Mouse (Mus musculus) lung, postnatal 4 days (tissue): Measurements from ENCODE around the gene Clic6.
A peak's percentile ranks its signal among the peaks of the same experiment; 100 is the strongest.
"Not testable (repeated sequence)": the region's sequence is repeated elsewhere in the genome, so short reads cannot be mapped to it uniquely, and the experiment has no call there.

Experiments used
- DNase-seq, 2 experiments: peaks; one replicate each; pipeline ENCODE4 v3.0.0; 2021

The Clic6 gene

DNA sequence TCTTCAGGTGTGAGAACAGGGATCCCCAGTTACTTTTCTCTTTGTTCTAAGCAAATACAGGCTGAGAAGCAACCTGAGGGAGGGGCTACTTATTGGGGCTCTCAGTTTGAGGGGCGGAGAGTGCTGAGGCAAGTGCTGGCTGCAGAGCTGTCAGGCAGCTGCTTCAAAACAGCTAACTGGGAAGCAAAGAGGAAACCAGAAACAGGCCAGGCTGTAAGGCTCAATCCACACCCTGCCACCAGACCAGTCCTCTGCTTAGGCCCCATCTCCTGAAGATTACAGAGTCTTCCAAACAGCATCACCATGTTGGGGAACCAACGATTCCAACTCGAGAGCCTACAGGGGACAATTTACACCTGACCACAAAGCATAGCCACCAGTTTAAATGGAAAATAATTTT lies 12.6 kb upstream of the Clic6 start:
- DNase-seq = peak; percentile 39 to 76

DNA sequence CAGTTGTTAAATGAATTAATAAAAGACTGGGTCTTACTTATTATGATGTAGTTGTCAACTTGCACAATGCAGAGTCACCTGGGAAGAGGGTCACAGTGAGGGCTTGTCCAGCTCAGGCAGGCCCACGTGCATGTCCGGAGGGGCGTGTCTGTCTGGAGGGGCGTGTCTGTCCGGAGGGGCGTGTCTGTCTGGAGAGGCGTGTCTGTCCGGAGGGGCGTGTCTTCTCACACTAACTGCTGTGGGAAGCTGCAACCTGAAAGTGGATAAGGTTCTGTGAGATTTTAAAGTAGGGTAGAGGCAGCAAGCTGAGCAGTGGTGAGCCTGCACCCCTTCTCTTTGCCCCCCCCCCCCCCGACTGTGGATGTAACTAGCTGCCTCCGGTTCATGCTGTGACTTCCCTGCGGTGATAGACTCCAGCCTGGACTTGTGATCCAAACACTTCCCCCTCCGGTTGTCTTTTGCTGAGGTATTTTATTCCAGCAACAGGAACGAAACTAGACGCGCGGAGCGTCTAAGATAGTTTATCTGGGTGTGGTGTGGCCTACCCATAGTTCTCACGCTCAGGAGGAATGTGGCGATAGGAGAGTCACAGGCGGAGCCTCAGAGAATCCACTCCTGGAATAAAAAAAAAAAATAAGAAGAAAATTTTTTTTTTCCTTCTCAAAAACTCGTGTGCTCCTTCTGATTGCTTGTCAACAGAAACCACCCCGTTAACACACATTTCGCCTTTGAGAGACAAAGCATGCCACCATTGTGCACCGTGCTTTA lies 10.3 kb upstream of the Clic6 start:
- DNase-seq = peak; percentile 61 to 67

DNA sequence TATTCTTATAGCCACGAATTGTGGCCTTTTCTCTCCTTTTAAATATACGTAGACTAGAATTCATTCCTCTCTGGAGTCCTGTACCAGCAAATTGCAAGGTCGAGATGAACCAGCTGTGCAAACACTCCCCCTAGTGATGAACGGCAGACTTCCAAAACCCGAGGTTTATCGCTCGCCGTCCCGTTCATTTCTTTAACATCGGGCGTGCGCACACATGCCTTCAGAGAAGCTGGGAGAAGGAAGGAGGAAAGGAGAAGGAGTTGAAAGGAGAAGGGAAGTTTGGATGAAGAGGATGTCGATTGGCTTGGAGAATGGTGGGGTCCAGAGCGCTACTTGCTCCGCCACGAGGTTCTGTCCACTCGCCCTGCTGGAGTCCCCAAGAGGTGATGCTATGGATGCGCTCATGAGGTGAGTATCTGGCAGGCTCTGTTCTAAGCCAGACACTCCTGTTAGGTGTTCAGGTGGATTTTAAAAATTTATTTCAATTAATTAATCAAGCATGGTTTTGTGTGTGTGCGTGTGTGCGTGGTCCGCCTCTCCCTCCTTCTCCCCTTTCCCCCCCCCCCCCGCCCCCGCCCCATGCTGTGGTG lies 6.9 kb upstream of the Clic6 start:
- peak; percentile 61 to 80 for DNase-seq

DNA sequence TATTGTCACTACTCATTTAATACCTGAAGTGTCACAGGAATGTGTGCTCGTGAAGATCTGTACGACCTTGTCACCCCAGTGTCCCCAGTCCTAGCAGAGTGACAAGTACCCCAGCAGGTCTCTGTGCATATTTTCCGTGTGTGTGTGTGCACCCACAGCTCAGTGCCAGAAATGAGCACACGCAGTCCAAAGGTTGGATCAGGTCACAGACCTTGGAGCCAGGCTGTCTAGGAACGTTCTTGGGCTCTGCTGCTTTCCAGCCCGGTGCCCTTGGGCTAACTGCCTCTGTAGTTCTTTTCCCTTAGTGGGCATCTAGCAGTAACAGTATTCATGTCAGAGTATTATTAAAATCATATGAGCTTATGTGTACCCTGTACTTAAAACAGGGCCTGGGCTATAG lies 1.6 kb downstream of the Clic6 start:
- no peak for DNase-seq

DNA sequence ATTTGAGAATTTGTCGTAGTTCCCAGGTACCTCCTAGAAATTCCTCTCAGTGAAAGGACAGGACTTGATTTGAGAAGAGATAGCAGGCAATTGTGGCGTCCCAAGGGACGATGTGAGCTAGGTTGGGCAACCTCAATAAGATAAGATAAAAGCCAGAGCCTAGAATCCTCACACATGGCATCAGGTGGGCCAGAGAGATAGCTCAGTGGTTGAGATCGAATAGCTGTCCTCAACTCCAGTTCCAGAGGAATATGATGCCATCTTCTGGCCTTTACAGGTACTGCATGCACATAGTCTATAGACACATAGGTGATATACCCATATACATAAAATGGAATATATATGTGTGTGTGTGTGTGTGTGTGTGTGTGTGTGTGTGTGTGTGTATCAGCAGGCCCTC lies 2.0 kb downstream of the Clic6 start:
- DNase-seq = peak in 1 of 2 experiments; percentile 57

DNA sequence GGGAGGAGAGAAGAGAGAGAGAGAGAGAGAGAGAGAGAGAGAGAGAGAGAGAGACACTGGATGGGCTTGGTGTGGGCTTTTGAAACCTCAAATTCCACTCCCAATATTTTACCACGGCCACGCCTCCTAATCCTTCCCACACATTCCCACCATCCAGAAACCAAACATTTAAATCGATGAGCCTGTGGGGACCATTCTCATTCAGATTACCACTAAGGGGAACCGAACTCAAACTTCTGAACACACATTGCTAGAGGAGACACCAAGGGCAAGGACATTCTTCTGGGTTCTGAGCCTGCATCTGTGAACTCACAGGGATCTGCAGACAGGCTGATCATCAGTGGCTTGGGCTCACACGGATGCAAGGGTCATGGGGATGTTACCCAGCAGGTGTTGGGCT lies 2.9 kb downstream of the Clic6 start:
- no peak for DNase-seq

DNA sequence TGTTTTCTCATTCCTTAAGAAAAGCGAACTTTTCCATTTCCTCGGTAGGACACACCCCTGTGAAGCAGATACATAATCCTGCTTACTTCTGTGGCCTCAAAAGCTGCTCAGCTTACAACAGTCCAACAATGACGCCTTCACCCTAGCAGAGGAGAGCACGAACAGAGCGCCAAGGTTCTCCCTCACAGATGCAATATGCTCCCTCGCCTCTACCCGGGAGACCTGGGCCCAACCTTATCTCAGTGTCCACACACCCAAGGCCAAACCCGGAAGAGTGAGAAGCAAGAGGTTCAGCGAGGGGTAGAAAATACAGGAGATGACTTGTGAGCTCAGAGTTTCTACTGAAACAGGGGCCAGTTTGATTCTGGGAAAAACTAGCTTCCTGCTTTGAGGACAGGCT lies 3.8 kb downstream of the Clic6 start:
- DNase-seq = no peak

DNA sequence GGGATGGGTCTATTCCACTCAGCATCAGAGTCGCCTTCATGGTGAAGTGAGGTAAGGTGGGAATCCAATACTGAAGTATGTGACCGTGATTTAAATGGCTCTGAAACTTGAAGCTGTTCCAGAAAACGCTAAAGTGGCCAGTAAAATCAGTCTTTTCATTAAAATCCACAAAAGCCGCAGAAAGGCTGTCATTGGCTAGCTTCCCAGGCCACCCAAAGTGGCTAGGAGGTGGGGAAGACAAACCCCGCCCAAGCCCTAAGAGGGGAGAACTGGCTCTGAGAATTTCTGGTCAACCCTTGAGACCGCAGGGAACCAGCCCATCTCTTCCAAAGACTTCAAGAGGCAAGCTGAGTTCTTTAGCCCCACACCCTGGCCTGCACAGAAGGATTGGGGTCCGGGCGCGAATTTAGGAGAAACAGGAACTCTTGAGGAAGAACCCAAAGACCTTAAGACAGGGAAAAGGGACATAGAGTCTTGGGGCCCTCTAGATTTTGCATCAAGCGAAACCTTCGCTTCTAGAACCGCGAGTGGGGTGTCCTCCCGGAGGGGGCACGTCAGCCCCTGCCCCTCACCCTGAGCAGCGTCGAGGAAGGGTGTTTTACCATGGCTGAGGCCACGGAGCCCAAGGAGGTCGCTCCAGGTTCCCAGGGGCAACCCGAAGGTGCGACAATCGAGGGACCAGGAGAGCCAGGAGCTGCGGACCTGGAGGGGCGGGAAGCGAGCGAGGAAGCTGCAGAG lies 12.5 kb downstream of the Clic6 start:
- peak in 1 of 2 experiments; percentile 45 for DNase-seq

DNA sequence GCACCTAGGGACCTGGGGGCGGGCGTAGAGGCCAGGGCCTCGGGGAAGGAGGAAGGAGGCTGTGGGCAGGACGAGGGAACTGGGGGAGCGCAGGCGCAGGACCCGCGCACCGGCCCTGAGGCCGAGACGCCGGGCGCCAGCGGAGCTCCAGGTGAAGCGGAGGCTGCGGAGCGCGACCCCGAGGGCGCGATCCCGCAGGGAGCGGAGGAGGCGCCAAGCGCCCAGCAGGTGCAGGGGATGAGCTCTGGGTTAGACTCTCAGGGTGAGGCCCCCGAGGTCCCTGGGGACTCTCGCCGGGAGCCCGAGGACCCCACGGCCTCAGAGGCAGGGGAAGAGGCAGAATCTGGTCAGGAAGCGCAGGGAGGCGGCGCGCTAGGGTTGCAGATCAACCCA lies 13.0 kb downstream of the Clic6 start:
- DNase-seq = peak; percentile 47 to 64

DNA sequence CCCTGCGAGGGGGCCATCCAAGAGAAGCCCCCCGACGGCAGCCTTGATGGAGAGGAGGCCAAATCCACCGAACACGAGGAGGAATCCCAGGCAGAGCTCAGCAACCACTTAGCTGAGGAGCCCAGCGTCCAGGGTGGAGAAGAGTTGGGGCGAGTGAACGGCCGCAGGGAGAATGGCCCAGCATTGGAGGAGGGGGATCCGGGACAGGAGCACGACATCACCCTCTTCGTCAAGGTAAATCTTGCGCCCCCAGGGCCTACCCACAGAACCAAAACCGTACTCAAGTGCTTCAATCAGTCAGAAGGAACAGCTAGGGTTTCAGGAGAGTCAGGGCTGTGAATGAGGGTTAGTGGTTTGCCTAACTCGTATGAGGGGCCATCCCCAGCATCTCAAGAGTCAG lies 13.8 kb downstream of the Clic6 start:
- no peak for DNase-seq

DNA sequence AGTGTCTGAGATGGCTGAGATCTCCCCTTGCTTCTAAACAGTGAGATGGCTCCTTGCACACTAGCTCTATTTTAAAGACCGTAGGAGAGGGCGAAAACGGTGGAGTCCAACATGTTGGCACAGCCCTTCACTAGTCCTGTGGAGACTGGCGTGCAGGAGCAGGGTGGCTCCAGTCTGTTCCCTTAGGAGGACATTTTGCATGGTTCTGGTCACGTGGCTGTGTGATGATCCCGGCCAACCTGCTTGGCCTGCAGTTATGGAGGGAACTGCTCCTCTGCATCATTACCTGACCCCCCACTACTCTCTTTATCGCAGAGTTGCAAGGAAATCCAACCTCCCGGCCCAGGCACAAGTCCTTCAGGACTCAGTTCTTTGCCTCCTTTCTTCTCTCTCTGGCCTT lies 15.0 kb downstream of the Clic6 start:
- no peak for DNase-seq

DNA sequence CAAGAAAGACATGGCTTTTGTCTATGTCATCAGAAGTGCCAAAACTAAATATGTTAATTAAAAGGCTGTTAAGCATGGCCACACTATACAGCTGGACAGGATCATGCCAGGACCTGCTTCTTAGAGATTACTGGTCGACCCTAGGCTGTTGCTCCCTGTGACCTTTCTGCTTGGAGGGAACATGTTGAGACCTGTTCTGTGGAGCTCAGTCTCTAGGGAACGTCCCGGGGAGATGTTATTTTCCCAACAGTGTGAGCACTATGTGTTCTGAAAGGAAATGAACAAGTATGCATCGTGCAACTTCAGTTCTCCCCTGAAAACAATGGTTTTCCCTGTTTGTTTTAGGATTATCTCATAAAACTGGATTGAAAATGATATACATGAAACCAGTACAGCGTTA lies 17.6 kb downstream of the Clic6 start:
- DNase-seq = no peak

DNA sequence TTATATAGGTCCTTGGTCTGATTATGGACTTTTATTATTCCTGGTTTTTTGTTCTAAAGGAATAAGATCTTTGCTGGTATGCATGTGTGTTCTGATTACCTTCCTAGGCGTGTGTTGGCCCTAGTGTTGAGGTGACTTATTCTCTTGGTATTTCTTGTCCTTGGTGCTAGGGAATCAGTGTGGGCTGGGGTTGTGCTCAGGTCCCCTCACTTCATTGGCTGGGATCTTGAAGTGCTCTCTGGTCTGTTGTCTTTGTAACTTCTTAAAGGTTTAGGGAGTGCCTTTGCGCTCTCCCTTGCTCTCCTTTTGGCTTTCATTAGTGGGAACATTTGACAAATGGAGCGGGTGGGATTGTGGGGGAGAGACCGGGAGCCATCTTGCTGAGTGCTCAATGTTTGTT lies 22.0 kb downstream of the Clic6 start:
- DNase-seq = no peak

DNA sequence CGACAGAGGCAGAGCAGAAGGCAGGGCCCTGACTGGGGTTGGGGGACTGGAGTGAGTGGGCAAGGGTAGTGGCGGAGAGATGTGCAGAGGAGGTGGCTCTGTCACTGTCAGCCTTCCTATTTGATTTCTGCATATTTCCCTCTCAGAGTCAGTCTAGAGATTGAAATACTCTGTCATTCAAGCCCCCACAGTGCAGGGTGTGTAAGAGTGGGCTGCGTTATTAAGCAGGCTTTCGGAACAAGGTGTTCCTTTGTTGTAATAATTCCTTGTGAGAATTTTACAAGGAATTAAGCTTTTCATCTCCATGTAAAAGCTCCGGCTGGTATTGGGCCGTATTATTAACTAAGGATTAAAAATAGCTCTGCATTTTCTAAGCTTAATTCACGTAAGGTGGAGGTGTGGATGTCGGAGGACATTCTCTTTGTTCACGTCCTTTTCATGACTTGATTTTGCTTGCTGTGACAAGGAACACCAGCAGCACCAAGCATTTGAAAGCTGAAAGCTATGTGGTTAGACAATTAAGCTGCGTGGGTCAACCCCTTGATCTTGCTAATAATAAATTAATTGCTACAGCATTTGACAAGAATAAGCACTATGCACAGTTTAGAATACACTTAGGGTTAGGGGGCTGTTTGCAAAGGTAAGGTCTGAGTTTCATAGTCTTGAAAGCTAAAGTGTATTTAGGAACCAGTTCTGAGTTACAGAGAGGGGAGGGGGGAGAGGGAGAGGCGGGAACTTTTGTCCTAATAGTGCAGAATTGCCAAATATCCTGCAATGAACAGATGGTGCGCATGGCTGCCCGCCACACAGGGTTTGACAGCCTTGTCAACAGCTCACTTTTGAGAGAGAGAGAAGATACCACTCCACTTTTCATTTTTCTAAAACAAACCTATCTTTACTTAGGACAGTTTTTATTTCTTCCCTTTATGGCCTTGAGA lies 25.6 kb downstream of the Clic6 start:
- DNase-seq = peak; percentile 46 to 82

DNA sequence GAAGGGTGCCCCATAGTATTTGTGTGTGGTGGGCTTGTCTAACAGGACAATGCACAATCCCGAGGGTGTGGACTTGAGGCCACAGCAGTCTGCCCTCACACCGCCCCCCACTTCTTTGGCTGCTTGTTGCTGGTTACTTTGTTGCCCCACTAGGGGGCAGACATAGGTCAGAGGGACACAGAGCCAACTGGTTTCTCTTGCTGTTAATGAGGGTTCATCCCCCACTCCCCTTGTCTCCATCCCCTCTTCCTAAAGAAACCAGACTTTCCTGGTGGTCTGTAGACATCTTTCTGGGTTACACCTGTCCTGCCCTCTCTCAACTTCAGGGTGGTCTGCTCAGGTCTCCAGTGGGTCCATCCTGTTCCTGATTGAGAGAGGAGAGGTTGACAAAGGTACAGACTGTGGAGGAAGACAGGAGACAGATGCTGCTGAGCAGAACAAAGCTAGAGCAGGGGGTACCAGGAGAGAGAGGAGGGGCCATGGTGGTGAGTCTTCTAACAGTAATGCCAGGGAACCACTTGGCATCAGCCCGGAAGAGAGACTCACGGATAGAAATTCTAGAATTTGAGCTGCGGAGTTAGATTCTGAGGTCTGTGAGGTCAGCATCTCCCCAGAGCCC lies 26.3 kb downstream of the Clic6 start:
- peak; percentile 45 to 62 for DNase-seq

DNA sequence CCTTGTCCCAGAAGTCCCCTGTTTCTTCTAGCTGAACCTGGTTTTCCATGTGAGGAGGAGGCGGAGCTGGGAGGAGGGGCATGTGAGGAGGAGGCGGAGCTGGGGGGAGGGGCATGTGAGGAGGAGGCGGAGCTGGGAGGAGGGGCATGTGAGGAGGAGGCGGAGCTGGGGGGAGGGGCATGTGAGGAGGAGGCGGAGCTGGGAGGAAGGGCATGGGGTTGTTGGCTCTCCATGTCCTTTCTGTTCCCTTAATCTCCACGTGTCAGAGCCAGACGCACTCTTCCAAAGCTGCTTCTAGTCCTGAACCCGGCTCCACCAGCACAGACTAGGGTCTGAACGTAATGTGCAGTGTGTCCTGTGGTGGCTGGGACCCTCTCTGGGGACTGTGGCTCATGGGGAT lies 29.4 kb downstream of the Clic6 start:
- not testable (repeated sequence) for DNase-seq

DNA sequence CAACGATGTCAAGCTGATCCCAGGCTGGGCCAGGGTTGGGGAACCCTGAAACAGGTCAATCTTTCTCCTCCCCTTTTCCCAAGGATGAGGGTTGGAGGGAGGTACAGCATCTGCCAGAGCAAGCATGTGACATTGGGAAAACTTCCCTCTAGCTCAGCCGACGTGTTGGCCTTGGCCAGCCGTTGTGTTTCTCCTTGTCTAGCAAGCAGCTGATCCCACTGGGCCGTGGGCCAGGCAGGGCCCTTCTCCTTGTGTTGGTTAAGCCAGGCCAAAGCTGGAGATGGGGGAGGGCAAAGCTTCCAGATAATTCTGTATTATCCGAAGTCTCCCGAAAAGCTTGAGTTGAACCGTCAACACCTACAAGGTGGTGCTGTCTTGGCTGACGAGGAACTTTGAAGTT lies 30.6 kb downstream of the Clic6 start:
- peak; percentile 50 to 81 for DNase-seq

DNA sequence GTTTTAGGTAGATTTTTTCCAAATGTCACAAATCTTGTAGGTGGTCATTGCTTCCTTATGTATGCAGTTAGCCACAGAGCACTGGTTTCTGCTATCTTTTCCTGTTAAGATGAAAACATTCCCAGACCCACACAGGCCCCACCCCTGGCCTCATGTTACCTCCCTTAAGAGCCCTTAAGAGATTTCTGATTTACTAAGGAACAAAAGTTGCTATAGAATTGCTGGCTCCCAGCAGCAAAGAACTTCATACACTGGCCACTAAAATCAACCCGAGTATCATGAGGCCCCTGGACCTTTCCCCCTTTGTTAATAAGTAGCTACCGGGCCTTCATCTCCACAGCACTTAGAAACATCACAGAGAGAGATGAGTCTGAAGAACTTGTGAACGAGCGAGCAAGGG lies 33.2 kb downstream of the Clic6 start:
- DNase-seq = no peak

DNA sequence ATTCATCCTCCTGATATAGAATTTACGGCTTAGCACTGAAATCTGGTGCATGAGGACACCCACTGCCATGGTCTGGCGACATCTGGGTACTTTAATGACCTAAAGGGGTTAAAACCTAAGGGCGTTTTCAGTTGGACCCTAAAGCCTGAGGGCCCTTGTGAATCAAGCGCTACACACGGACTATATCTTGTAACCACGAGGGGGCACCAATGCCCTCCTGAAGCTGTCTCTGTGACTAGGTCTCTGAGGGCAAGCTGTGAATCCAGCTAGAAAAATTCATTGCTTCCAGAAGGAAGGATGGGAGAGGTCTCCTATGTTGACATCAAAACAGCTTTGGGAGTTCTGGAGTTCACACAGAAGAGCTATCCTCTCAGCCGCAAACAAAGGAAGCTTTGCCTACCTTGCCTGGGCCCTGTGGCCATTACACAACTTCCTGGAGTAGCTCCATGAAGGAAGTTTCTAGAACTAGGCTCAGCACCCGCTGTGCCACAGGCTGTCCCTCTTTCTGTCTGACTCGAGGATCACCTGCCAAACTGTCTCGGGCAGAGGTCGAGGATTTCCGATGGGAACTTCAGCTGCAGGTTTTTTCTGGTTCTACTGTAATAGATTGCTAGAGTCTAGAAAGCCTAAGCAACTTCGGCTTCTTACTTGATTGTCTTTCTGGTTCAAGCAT lies 34.4 kb downstream of the Clic6 start:
- peak; percentile 43 to 64 for DNase-seq

DNA sequence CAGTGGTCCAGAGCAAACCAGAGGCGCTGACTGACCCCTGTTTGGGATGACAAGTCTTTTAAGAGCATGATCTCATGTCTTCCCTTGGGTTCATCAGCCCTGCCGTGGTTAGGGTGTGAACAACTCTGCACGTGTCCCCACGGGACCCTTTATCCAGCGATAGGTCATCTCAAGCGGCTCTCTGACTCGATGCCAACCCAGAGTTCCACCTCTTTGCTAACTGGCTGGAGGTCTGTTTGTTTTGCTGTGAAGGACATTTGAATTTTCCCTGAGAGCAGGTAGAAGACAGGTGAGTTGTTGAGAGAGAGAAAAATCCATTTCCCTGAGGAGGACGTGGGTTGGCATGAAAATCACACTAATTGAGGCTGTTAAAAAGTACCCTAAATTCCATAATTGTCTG lies 37.8 kb downstream of the Clic6 start:
- peak; percentile 24 to 41 for DNase-seq

DNA sequence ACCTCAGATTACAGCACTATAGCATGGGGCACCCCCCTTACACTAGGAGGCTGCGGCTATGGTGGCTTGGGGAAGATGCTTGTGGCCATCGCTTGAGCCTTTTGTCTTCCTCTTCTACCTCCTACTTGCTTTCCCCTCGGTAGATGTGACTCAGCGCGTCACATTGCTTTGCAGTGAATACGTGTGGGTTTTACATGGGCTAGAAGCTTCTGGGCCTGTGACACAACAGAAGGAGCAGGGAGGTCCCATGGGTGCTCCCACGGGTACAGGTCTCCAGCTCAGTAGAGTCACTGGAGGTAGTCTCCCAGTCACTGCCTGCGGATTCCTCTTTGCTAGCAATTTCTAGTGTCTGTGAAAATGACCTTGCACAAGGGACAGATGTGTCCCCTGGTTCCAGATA lies 39.1 kb downstream of the Clic6 start:
- no peak for DNase-seq

DNA sequence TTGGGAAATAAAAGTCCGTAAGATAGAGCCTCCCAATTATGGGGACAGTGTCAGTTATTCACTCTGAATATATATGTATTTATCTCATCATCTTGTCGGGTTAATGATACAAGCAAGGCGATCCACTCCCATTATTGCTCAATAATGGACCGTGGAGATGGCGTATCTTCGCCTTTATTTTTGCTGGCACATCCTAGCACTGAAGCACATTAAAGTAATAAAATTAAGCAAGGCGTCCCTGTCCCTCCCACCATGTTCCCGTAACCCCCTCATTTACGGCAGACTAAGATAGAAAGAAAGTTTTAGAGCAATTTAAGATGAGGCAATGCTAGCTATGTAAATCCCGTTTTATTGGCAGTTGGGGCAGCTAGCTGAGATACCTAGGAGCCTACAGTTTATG lies 40.4 kb downstream of the Clic6 start:
- no peak for DNase-seq
